Mouse (Mus musculus): ENCODE measurements around the gene Lactb. TPM values are rescaled to one million over a fixed set of nuclear protein-coding genes. Genes with fewer than 3 reads are reported as not detected.

Lactb gene
- total and polyA plus RNA-seq, 3 experiments, result 27.0 to 108 (median 36.9) TPM

DNA sequence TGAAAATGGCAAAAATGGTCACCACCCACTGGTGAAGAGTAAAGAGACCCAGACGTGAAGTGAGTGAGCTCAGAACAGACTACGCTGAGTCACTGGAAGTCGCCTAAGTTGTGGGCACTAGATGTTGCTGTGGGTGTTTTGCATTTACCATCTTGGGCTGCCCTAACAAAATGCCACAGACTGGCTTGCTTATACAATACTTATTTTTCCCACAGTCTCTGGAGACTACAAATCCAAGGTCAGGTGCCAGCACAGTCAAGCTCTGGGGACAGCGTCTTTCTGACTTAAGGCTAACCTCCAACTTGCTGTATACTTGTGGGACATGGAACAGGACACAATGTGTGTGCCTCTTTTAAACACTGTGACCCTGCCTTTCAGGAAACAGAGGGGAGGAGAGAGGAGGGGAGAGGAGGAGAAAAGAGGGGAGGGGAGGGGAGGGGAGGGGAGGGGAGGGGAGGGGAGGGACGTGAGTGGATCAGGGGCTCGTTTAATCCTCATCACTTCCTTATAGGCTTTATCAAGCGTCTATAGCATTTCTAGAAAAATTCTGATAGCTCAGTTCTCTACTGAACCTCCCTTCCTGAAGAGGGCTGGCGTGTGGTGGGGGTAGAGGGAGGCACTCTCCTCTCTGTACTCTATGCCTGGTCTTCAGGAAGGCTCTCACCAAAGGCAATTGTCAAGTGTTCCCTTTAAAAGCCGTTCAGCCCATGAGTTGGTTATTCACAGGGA lies 15.9 kb upstream of the Lactb start (continued):
- TF ChIP-seq SMC3 (IDR thresholded peaks at IDR 0.05; ENCODE audit: low read depth, low read length) (no peak), HCFC1 (IDR thresholded peaks at IDR 0.05; ENCODE audit: low read depth, low read length) (peak; percentile 36), ZMIZ1 (IDR thresholded peaks at IDR 0.05; ENCODE audit: low read depth, low read length) (peak; percentile 37; the same call in 1 of the 2 replicates), MAZ (IDR thresholded peaks at IDR 0.05; ENCODE audit: low read depth, low read length) (peak; percentile 67), ZNF384 (IDR thresholded peaks at IDR 0.05; ENCODE audit: low read depth, low read length) (no peak), ETS1 (IDR thresholded peaks at IDR 0.05; ENCODE audit: low read depth, low read length) (peak; percentile 31; the same call in 1 of the 2 replicates), ZC3H11A (IDR thresholded peaks at IDR 0.05; ENCODE audit: low read depth, low read length) (no peak), TBP (IDR thresholded peaks at IDR 0.05; ENCODE audit: low read depth, low read length) (no peak; the same call in 1 of the 2 replicates), RAD21 (IDR thresholded peaks at IDR 0.05; ENCODE audit: low read depth, low read length) (no peak), NRF1 (IDR thresholded peaks at IDR 0.05; ENCODE audit: insufficient read depth, low read depth, low read length, poor library complexity, severe bottlenecking) (no peak), CTCF (IDR thresholded peaks at IDR 0.05 in 2 of 3, conservative IDR thresholded peaks at IDR 0.05 in 1 of 3; ENCODE audit: control insufficient read depth in 1 of 3, insufficient read depth in 1 of 3, low read depth in 2 of 3, low read length in 3 of 3, poor library complexity in 1 of 3, severe bottlenecking in 1 of 3) (no peak; a peak in 1 of 6 replicates), POLR2AphosphoS2 (IDR thresholded peaks at IDR 0.05; ENCODE audit: low read length) (peak; percentile 54; the same call in 1 of the 2 replicates), MXI1 (IDR thresholded peaks at IDR 0.05; ENCODE audit: low read depth, low read length) (no peak), GATA1 (IDR thresholded peaks at IDR 0.05; ENCODE audit: low read depth, low read length) (0 out of 2 replicates have a peak, but pooled peaks have one; percentile 9), ZKSCAN1 (IDR thresholded peaks at IDR 0.05; ENCODE audit: low read depth, low read length) (no peak)

DNA sequence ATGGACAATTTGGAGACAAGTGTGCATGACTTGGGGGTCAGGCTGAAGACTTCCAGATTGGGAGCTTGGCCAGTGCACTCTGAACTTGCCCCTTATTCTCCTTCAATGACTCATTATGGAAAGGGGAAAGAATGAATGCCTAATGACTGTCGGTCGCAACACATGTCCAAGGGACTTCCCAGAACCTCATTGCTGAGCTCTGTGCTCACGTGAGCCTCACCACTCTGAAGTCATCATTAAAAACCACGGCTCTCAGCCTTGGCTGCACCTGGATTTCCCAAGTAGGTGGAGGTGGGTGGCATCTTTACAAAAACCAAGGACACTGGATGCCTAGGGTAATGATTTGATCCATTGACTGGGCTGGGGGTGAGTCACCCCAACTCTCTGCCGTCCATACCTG lies 14.8 kb upstream of the Lactb start:
- H3K9ac ChIP-seq (ENCODE audit: control insufficient read depth, low read depth, low read length, poor library complexity, severe bottlenecking), result no peak overlapping the region
- no peak overlapping the region for H3K4me3 ChIP-seq (ENCODE audit: control insufficient read depth in 1 of 2, insufficient read depth in 1 of 2, low read depth in 2 of 2, low read length in 2 of 2)
- no peaks in the 10 kb centered on the region for H3K9me3 ChIP-seq (replicated peaks; ENCODE audit: insufficient read depth, low read length)
- TF ChIP-seq UBTF (IDR thresholded peaks at IDR 0.05; ENCODE audit: borderline replicate concordance, insufficient read depth, low read depth, low read length) (no peak), MYC (IDR thresholded peaks at IDR 0.05; ENCODE audit: low read depth, low read length) (no peak), MAZ (IDR thresholded peaks at IDR 0.05; ENCODE audit: low read depth, low read length) (no peak)
- H3K27me3 ChIP-seq (ENCODE audit: control insufficient read depth in 1 of 2, insufficient read depth in 2 of 2, low read length in 2 of 2), result no peaks in the 10 kb centered on the region
- peaks cover 17 to 53% of the 10 kb centered on the region in 2 experiments for H3K4me1 ChIP-seq (ENCODE audit: control insufficient read depth in 1 of 2, insufficient read depth in 2 of 2, low read length in 2 of 2)
- no peak overlapping the region for H3K27ac ChIP-seq (ENCODE audit: control insufficient read depth, low read depth, low read length)
- no peaks in the 10 kb centered on the region for H3K79me2 ChIP-seq (ENCODE audit: control insufficient read depth, insufficient read depth, low read length, poor library complexity)
- peaks cover 0 to 53% of the 10 kb centered on the region in 2 experiments; a peak in 2 of 4 replicates for H3K36me3 ChIP-seq (ENCODE audit: control insufficient read depth in 1 of 2, insufficient read depth in 2 of 2, low read length in 2 of 2)
- no peak for DNase-seq (ENCODE audit: low read depth, low spot score)
